Mouse (Mus musculus) neural tube, embryonic 14.5 days (tissue): ENCODE data around the gene Cfap74. TPM values are rescaled to one million over a fixed set of nuclear protein-coding genes. Genes with fewer than 3 reads are reported as not detected.

Source experiments
- ATAC-seq: fragments of 200-750 bp; cut with Nextera tagmentation; 2 replicates; pipeline ENCODE4 v1.8.0; 2017; ENCODE audit warnings: low read depth, mild to moderate bottlenecking, moderate TSS enrichment, moderate library complexity
- H3K27ac ChIP-seq: fragments of 300-500 bp; sonication (generic); 2 replicates; pipeline ENCODE4 v1.5.1; 2014; ENCODE audit warnings: low read depth, mild to moderate bottlenecking, control low read depth, low read length, moderate library complexity, mixed read lengths
- H3K27me3 ChIP-seq: fragments of 300-500 bp; sonication (generic); 2 replicates; pipeline ENCODE4 v1.6.1; 2014; ENCODE audit warnings: low read length; ENCODE audit not compliant: control insufficient read depth, insufficient read depth
- H3K36me3 ChIP-seq: fragments of 300-500 bp; sonication (generic); 2 replicates; pipeline ENCODE4 v1.6.1; 2014; ENCODE audit warnings: low read length, mixed read lengths; ENCODE audit not compliant: control insufficient read depth, insufficient read depth
- H3K4me1 ChIP-seq: fragments of 300-500 bp; sonication (generic); 2 replicates; pipeline ENCODE4 v1.6.1; 2014; ENCODE audit warnings: low read length; ENCODE audit not compliant: control insufficient read depth, insufficient read depth
- H3K4me2 ChIP-seq: fragments of 300-500 bp; sonication (generic); 2 replicates; pipeline ENCODE4 v1.6.1; 2014; ENCODE audit warnings: mild to moderate bottlenecking, low read depth, low read length, control low read depth
- H3K4me3 ChIP-seq: fragments of 300-500 bp; sonication (generic); 2 replicates; pipeline ENCODE4 v1.5.1; 2014; ENCODE audit warnings: low read depth, low read length, control low read depth, mixed read lengths
- H3K9ac ChIP-seq: fragments of 300-500 bp; sonication (generic); replicated peaks from 2 replicates; pipeline ENCODE4 v1.6.1; 2014; ENCODE audit warnings: low read depth, mild to moderate bottlenecking, control low read depth, low read length, mixed read lengths
- H3K9me3 ChIP-seq: fragments of 300-500 bp; sonication (generic); 2 replicates; pipeline ENCODE4 v1.6.1; 2016; ENCODE audit warnings: low read length; ENCODE audit not compliant: control insufficient read depth
- WGBS: fragments of 180-500 bp; shearing (Covaris S2); extraction: QIAGEN DNeasy Blood & Tissue Kit; methylation state at CpG from one replicate; pipeline ENCODE4 v1.1.7; 2014; 5-methylcytosine and 5-hydroxymethylcytosine counted together
- polyA plus RNA-seq: library from polyadenylated mRNA; unstranded; fragments of >200 nt; fragmentation: Nextera tagmentation; extraction: Ambion mirVana; gene quantifications from 2 replicates; pipeline ENCODE4 v1.2.1, GENCODE M21; 2014

Cfap74 gene
- polyA plus RNA-seq, 1 experiment from 2014 or later = 4.8 TPM

GRCm38 (mm10) chr4:155370737-155371715 is 38.0 kb upstream of the Cfap74 start:
- H3K4me3 ChIP-seq = no peak overlapping the region
- whole genome bisulfite sequencing = 85% methylated on average over 15 of the region's 15 CpGs
- H3K27ac ChIP-seq = no peak overlapping the region
- ATAC-seq = no peak
- H3K9ac ChIP-seq = no peak overlapping the region
- no peaks in the 10 kb centered on the region for H3K4me1 ChIP-seq
- no peaks in the 10 kb centered on the region for H3K9me3 ChIP-seq
- H3K4me2 ChIP-seq = no peak overlapping the region
- H3K27me3 ChIP-seq = no peaks in the 10 kb centered on the region
- no peaks in the 10 kb centered on the region for H3K36me3 ChIP-seq

GRCm38 (mm10) chr4:155371797-155372735 is 36.9 kb upstream of the Cfap74 start:
- no peaks in the 10 kb centered on the region for H3K4me1 ChIP-seq
- H3K9me3 ChIP-seq = no peaks in the 10 kb centered on the region
- H3K4me2 ChIP-seq = no peak overlapping the region
- H3K36me3 ChIP-seq = no peaks in the 10 kb centered on the region
- H3K27ac ChIP-seq = no peak overlapping the region
- 73% methylated on average over 5 of the region's 5 CpGs for WGBS
- no peak overlapping the region for H3K9ac ChIP-seq
- H3K4me3 ChIP-seq = no peak overlapping the region
- ATAC-seq = no peak
- H3K27me3 ChIP-seq = no peaks in the 10 kb centered on the region

GRCm38 (mm10) chr4:155381974-155382373 is 27.0 kb upstream of the Cfap74 start:
- 27% methylated on average over 7 of the region's 7 CpGs for WGBS
- Histone ChIP-seq H3K9me3 (no peaks in the 10 kb centered on the region), H3K4me3 (no peak overlapping the region), H3K27ac (no peak overlapping the region), H3K4me1 (no peaks in the 10 kb centered on the region), H3K27me3 (no peaks in the 10 kb centered on the region), H3K4me2 (no peak overlapping the region), H3K9ac (no peak overlapping the region), H3K36me3 (no peaks in the 10 kb centered on the region)
- ATAC-seq = no peak

- Histone ChIP-seq H3K9me3 (no peaks in the 10 kb centered on the region), H3K4me1 (no peaks in the 10 kb centered on the region), H3K4me3 (no peak overlapping the region), H3K27me3 (no peaks in the 10 kb centered on the region), H3K36me3 (no peaks in the 10 kb centered on the region), H3K27ac (no peak overlapping the region), H3K9ac (no peak overlapping the region), H3K4me2 (no peak overlapping the region)
- 14% methylated on average over 9 of the region's 9 CpGs for WGBS
- ATAC-seq = no peak
These were observed 26.2 kb upstream of the Cfap74 start for GRCm38 (mm10) chr4:155382752-155383151.

GRCm38 (mm10) chr4:155383326-155383725 is 25.7 kb upstream of the Cfap74 start:
- Histone ChIP-seq H3K36me3 (no peaks in the 10 kb centered on the region), H3K27ac (no peak overlapping the region), H3K4me2 (no peak overlapping the region), H3K9me3 (no peaks in the 10 kb centered on the region), H3K9ac (no peak overlapping the region), H3K4me1 (no peaks in the 10 kb centered on the region), H3K4me3 (no peak overlapping the region), H3K27me3 (no peaks in the 10 kb centered on the region)
- 92% methylated on average over 4 of the region's 4 CpGs for whole genome bisulfite sequencing
- ATAC-seq = no peak

GRCm38 (mm10) chr4:155387166-155387565 is 21.8 kb upstream of the Cfap74 start:
- Histone ChIP-seq H3K4me3 (no peak overlapping the region), H3K36me3 (no peaks in the 10 kb centered on the region), H3K27me3 (peaks cover 4% of the 10 kb centered on the region; the same call in 1 of the 2 replicates), H3K27ac (no peak overlapping the region), H3K9me3 (no peaks in the 10 kb centered on the region), H3K4me2 (no peak overlapping the region), H3K9ac (no peak overlapping the region), H3K4me1 (no peaks in the 10 kb centered on the region)
- no peak for ATAC-seq
- WGBS = 78% methylated on average over 8 of the region's 8 CpGs

GRCm38 (mm10) chr4:155395471-155395870 is 13.5 kb upstream of the Cfap74 start:
- ATAC-seq = no peak
- Histone ChIP-seq H3K27ac (no peak overlapping the region), H3K4me2 (no peak overlapping the region), H3K36me3 (no peaks in the 10 kb centered on the region), H3K4me3 (no peak overlapping the region), H3K27me3 (peaks cover 29% of the 10 kb centered on the region), H3K9ac (no peak overlapping the region), H3K4me1 (0 out of 2 replicates have a peak, but pooled peaks cover 3% of the 10 kb centered on the region), H3K9me3 (no peaks in the 10 kb centered on the region)
- whole genome bisulfite sequencing = 86% methylated on average over 5 of the region's 5 CpGs

GRCm38 (mm10) chr4:155396751-155397150 is 12.2 kb upstream of the Cfap74 start:
- H3K4me1 ChIP-seq = 0 out of 2 replicates have a peak, but pooled peaks cover 3% of the 10 kb centered on the region
- no peaks in the 10 kb centered on the region for H3K36me3 ChIP-seq
- no peak overlapping the region for H3K4me2 ChIP-seq
- no peaks in the 10 kb centered on the region for H3K9me3 ChIP-seq
- H3K4me3 ChIP-seq = no peak overlapping the region
- H3K9ac ChIP-seq = no peak overlapping the region
- peaks cover 29% of the 10 kb centered on the region for H3K27me3 ChIP-seq
- WGBS = 90% methylated on average over 4 of the region's 4 CpGs
- no peak overlapping the region for H3K27ac ChIP-seq
- ATAC-seq = no peak
